Mouse (Mus musculus) gastrocnemius, postnatal 10 days (tissue): ENCODE results near the gene Gm3285. TPM values are rescaled to one million over a fixed set of nuclear protein-coding genes. Genes with fewer than 3 reads are reported as not detected.
A peak's percentile ranks its signal among the peaks of the same experiment; 100 is the strongest.

ENCODE experiments used
- DNase-seq: peaks from one replicate; pipeline ENCODE4 v3.0.0; 2021; ENCODE audit warnings: mixed read lengths
- long read RNA-seq, 2 experiments: library from polyadenylated mRNA; stranded (forward); transcript quantifications; one replicate each; pipeline ENCODE4 v2.0.0; 2021
- total RNA-seq, 2 experiments: library from RNA; stranded (reverse); gene quantifications; 2 replicates each; pipeline ENCODE4 v1.2.3; 2021

Gm3285 gene
- not detected for total RNA-seq
- long read RNA-seq, experiment 1: 0 reads
- long read RNA-seq, experiment 2: 0 reads

- DNase-seq: no peak
These were observed at the start of gene Gm3285 for GRCm38 (mm10) chr10:77861675-77862074. TSS of gene Gm3285 (plus strand) at chr10:77861975.

GRCm38 (mm10) chr10:77814382-77814781 is 47.4 kb upstream of the Gm3285 start, which contains the start of gene Gm2696:
TSS of gene Gm2696 (plus strand) at chr10:77814682.
- DNase-seq: no peak

- no peak for DNase-seq
These were observed 46.3 kb upstream of the Gm3285 start for GRCm38 (mm10) chr10:77815514-77815913.

GRCm38 (mm10) chr10:77818523-77818922 is 43.3 kb upstream of the Gm3285 start:
- DNase-seq: no peak

GRCm38 (mm10) chr10:77819203-77819602 is 42.6 kb upstream of the Gm3285 start:
- DNase-seq: no peak

GRCm38 (mm10) chr10:77826951-77827350 is 34.8 kb upstream of the Gm3285 start, which contains the start of gene Krtap10-4:
TSS of gene Krtap10-4 (minus strand) at chr10:77827095.
- no peak for DNase-seq

GRCm38 (mm10) chr10:77835647-77836046 is 26.1 kb upstream of the Gm3285 start, which contains the start of gene Krtap10-10:
TSS of gene Krtap10-10 (plus strand) at chr10:77835947.
- DNase-seq: no peak

- DNase-seq: no peak
These were observed 22.8 kb upstream of the Gm3285 start for GRCm38 (mm10) chr10:77839006-77839405.

- no peak for DNase-seq
These were observed 15.3 kb upstream of the Gm3285 start, which contains the start of gene Gm36176 for GRCm38 (mm10) chr10:77846503-77846902. TSS of gene Gm36176 (plus strand) at chr10:77846803.

- no peak for DNase-seq
These were observed 14.8 kb upstream of the Gm3285 start for GRCm38 (mm10) chr10:77846961-77847360.

GRCm38 (mm10) chr10:77847538-77847937 is 14.2 kb upstream of the Gm3285 start:
- no peak for DNase-seq

GRCm38 (mm10) chr10:77852559-77852958 is 9.2 kb upstream of the Gm3285 start, which contains the start of gene Gm10318:
TSS of gene Gm10318 (plus strand) at chr10:77852859.
- no peak for DNase-seq

- DNase-seq: no peak
These were observed 2.4 kb downstream of the Gm3285 start for GRCm38 (mm10) chr10:77864067-77864761.

GRCm38 (mm10) chr10:77864762-77865143 is 3.0 kb downstream of the Gm3285 start:
- no peak for DNase-seq

- no peak for DNase-seq
These were observed 5.8 kb downstream of the Gm3285 start for GRCm38 (mm10) chr10:77867546-77867945.

- DNase-seq: no peak
These were observed 7.9 kb downstream of the Gm3285 start for GRCm38 (mm10) chr10:77869651-77870050.

- peak; percentile 31 for DNase-seq
These were observed 17.2 kb downstream of the Gm3285 start for GRCm38 (mm10) chr10:77878985-77879384.

GRCm38 (mm10) chr10:77880305-77880704 is 18.5 kb downstream of the Gm3285 start:
- no peak for DNase-seq

- DNase-seq: no peak
These were observed 20.8 kb downstream of the Gm3285 start for GRCm38 (mm10) chr10:77882553-77882952.

- no peak for DNase-seq
These were observed 24.4 kb downstream of the Gm3285 start for GRCm38 (mm10) chr10:77886007-77886747.

GRCm38 (mm10) chr10:77890987-77891565 is 29.3 kb downstream of the Gm3285 start:
- DNase-seq: no peak

GRCm38 (mm10) chr10:77895562-77895961 is 33.8 kb downstream of the Gm3285 start:
- no peak for DNase-seq

- no peak for DNase-seq
These were observed 38.4 kb downstream of the Gm3285 start for GRCm38 (mm10) chr10:77900126-77900525.
